Mouse (Mus musculus): ENCODE results near the gene Serpina3m.
"Not testable (repeated sequence)": the region's sequence is repeated elsewhere in the genome, so short reads cannot be mapped to it uniquely, and the experiment has no call there.

Serpina3m gene

GRCm38 (mm10) chr12:104338226-104338625 lies at the start of gene Serpina3m, which contains the start of gene Serpina3k:
TSS of gene Serpina3m (plus strand) at chr12:104338486.
TSS of gene Serpina3k (plus strand) at chr12:104338486.
- not testable (repeated sequence) for DNase-seq (ENCODE audit: extremely low spot score, low spot score)

GRCm38 (mm10) chr12:104289872-104290271 lies 48.4 kb upstream of the Serpina3m start:
- DNase-seq (ENCODE audit: extremely low spot score, low spot score), result no peak

GRCm38 (mm10) chr12:104293963-104294362 lies 44.3 kb upstream of the Serpina3m start:
- DNase-seq (ENCODE audit: extremely low spot score, low spot score), result no peak

- DNase-seq (ENCODE audit: extremely low spot score, low spot score), result no peak
Measured at GRCm38 (mm10) chr12:104298049-104298448, 40.2 kb upstream of the Serpina3m start.

DNA sequence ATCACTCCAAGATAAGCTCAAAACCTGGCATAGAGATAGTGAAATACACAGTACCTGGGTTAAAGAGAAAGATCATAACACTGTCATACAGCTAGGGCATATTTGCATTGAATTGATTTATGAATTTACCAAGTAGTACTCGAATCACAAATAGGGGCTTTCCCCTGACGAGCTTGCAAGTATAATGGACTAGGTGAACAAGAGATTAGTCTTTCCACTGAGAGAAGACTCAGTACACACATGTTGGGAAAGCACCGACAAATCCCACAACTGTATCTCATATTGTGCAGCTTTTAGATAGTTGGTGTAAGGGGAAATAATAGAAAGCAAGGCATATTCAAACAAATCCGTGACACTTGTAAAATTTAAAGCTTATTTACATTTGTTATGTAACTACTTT lies 32.3 kb upstream of the Serpina3m start:
- DNase-seq (ENCODE audit: extremely low spot score, low spot score), result no peak

GRCm38 (mm10) chr12:104314253-104314652 lies 24.0 kb upstream of the Serpina3m start, which contains the start of gene Serpina3j:
TSS of gene Serpina3j (plus strand) at chr12:104314553.
- no peak for DNase-seq (ENCODE audit: extremely low spot score, low spot score)

DNA sequence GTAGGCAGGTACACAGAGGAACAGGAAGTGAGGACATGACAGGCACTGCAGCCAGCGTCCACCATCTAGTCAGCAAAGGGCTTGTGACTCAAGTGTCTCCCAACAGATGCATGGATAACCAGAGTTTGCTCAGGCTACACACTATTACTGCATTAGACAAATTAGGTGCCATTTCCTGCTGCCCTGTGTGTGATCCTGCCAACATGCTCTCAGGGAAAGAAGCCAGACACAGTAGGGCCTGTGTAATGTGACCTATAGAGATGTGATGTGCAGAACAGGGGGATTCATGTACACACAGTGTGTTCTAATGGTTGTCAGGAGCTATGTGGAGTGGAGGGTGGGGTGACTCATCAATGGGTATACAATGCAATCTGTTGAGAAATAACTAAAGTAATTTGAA lies 15.8 kb upstream of the Serpina3m start:
- no peak for DNase-seq (ENCODE audit: extremely low spot score, low spot score)

DNA sequence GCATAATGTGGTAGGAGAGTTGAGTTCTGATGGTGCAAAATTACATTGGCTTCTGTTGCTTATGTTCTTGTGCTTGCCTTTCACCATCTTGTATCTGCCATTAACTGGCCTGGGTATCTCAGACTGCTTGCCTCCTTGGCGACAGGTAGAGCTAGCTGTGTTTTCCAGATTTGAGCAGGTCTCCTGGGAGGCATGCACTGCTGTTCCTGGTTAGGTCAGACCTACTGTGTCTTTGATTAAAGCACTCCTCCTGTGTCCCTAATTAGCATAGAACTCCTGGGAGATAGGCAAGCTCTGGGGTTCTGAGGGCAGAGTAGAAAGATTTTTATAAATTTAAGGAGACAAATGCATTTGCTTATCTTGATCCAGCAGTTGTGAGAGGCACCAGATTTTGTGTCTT lies 6.6 kb upstream of the Serpina3m start:
- DNase-seq (ENCODE audit: extremely low spot score, low spot score), result no peak

DNA sequence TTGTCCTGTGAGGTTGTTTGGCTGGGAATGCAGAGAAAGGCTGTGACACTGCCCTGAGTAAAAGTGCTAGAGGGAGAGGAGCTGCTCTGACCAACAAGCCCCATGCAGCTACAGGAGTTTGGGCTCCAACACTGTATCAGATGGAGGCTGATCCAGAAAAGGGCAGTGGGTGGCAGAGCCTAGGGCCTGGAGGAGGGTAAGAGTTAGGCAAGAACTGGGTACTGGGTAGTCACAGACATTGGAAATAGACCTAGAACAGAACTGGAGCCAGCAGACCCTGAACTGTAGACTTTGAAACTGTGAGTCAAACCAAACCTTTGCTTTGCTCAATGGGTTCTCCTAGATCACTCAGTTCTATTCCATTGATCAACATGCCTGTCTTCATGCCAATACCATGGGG lies 1.4 kb upstream of the Serpina3m start:
- not testable (repeated sequence) for DNase-seq (ENCODE audit: extremely low spot score, low spot score)

DNA sequence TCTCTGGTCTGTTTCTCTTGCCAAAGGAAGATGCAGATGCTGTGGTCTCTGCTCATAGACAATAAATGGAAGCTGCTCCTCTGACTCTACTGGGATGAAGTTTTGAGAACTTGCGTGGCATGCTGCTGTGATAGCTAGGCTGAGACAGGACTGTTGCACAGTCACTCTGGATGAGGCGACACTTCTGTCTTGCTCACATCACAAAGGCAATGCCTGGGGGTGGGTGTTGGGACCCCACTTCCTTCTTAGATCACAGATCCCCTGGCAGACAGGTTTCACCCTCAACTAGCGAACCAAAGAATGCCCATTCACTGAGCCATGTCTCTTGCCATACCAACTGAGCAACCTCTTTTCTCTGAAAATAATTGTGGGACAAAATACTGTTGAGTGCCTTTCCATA lies 419 bp downstream of the Serpina3m start:
- no peak for DNase-seq (ENCODE audit: extremely low spot score, low spot score)

DNA sequence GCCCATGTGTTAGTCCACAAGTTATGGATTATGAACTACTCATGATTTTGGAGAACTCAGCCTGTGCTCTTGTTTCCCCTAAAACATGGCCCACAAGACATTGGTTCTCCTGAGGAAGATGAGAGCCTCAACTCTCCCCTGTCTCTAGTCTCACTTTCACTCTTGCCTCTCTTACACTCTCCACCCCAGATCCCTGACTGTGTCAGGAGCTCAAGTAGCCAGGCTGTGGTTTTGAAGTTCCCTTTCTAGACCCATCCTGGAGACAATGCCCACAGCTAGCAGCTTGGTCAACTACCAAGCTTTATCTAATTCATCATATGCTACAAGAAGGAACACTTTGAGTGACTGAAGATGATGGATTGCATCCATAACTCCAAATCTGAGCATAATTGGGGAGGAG lies 4.2 kb downstream of the Serpina3m start:
- not testable (repeated sequence) for DNase-seq (ENCODE audit: extremely low spot score, low spot score)

- DNase-seq (ENCODE audit: extremely low spot score, low spot score), result no peak
Measured at GRCm38 (mm10) chr12:104345181-104345580, 6.9 kb downstream of the Serpina3m start.

GRCm38 (mm10) chr12:104345707-104346106 lies 7.4 kb downstream of the Serpina3m start:
- no peak for DNase-seq (ENCODE audit: extremely low spot score, low spot score)

DNA sequence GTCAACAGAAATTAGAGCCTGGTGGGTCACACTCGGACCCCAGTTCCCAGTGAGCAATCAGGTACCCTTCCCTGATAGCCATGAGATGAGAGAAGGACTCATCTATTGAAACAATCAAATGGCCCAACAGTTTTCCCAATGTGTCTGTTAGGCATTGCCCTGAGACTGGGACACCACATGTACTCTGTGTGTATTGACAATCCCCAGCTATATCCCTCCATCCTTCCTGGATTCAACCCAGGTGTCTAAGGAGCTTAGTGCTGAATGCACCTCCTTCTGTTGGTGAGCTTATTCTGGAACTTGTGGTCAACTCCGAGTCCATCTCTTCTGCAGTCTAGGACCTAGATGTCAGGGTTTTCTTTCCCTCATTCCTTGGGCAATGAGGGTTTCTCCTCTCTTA lies 8.8 kb downstream of the Serpina3m start:
- no peak for DNase-seq (ENCODE audit: extremely low spot score, low spot score)

- DNase-seq (ENCODE audit: extremely low spot score, low spot score), result peak; percentile 21
Measured at GRCm38 (mm10) chr12:104351812-104352211, 13.5 kb downstream of the Serpina3m start.

- no peak for DNase-seq (ENCODE audit: extremely low spot score, low spot score)
Measured at GRCm38 (mm10) chr12:104356006-104356405, 17.7 kb downstream of the Serpina3m start.

DNA sequence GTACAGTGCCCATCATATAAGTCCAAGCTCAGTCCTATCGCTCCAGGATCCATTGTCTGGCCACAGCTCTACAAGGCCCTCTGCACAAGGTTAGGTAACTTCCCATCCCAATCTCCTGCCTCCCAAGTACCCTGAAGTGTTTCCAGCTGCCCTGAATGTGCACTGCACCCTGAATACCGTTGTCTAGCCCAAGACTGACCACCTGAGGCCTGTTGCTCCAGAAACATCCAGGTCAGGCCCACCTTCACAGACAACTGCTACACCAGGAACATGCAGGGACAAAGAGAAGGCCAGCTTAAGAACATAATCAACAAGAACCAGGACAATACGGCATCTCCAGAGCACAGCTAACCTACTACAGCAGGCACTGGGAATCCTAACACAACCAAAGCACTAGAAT lies 31.7 kb downstream of the Serpina3m start:
- DNase-seq (ENCODE audit: extremely low spot score, low spot score), result no peak

- not testable (repeated sequence) for DNase-seq (ENCODE audit: extremely low spot score, low spot score)
Measured at GRCm38 (mm10) chr12:104377179-104377578, 38.9 kb downstream of the Serpina3m start.

- DNase-seq (ENCODE audit: extremely low spot score, low spot score), result not testable (repeated sequence)
Measured at GRCm38 (mm10) chr12:104378351-104378750, 40.1 kb downstream of the Serpina3m start.

- not testable (repeated sequence) for DNase-seq (ENCODE audit: extremely low spot score, low spot score)
Measured at GRCm38 (mm10) chr12:104378815-104379214, 40.5 kb downstream of the Serpina3m start.

- no peak for DNase-seq (ENCODE audit: extremely low spot score, low spot score)
Measured at GRCm38 (mm10) chr12:104379856-104380255, 41.6 kb downstream of the Serpina3m start.

DNA sequence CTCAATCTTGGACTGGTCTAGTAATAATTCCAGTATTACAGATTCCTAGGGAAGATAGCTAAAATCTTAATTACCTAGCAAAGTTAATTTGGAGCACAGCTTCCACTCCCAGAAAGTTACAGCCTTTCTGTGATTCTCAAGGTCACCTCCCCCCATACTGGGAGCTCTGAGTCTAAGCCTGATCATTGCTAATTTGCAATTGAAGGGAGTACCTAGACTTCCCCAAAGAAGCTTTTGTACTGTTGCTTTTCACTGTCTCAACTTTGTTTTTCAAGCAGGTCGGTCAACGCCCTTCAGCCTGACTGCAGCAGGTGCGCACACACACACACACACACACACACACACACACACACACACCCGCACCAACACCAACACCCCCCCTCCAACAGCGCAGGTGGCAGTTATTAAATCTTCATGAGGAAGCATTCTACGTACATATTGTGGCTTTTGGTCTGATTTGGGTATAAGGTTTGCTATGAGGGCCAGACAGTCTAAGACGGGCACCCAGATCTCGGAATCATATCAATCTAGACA lies 42.9 kb downstream of the Serpina3m start:
- DNase-seq (ENCODE audit: extremely low spot score, low spot score), result not testable (repeated sequence)

DNA sequence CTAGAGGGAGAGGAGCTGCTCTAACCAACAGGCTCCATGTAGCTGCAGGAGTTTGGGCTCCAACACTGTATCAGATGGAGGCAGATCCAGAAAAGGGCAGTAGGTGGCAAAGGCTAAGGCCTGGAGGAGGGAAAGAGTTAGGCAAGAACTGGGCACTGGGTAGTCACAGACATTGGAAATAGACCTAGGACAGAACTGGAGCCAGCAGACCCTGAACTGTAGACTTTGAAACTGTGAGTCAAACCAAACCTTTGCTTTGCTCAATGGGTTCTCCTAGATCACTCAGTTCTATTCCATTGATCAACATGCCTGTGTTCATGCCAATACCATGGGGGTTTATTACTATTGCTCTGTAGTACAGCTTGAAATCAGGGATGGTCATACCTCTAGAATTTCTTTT lies 47.7 kb downstream of the Serpina3m start:
- DNase-seq (ENCODE audit: extremely low spot score, low spot score), result not testable (repeated sequence)

DNA sequence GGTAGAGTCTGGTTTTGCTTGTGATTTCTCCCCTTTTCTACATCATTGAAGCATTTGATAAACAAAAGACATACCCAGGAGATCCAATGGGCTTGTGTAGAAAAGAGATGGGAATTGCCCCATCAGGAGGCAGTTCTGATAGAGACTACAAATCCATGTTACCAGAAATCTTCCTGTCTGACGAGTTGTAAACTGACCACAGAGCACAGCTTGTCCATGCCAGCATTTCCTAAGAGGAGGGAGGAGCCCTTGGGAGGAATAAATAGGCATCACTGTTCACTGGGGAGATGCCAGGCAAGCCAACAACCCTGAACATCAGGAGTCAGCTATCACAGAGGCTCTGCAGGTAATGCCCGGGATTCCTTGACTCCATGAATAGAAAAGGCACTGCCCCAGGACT lies 48.6 kb downstream of the Serpina3m start:
- DNase-seq (ENCODE audit: extremely low spot score, low spot score), result not testable (repeated sequence)

All from neural tube, embryonic 10.5 days (tissue).